Mouse (Mus musculus) left cerebral cortex, postnatal 4 days (tissue): Measurements from ENCODE around the gene Fancd2. TPM values are rescaled to one million over a fixed set of nuclear protein-coding genes. Genes with fewer than 3 reads are reported as not detected.

Experiments
- DNase-seq: peaks from one replicate; pipeline ENCODE4 v3.0.0-alpha.2; 2022
- intact Hi-C: fragments of 180-260 bp; cut with DNase I; formaldehyde crosslinking; loops from one replicate; pipeline ENCODE4 v1.15.1; 2025
- total RNA-seq, 2 experiments: library from RNA; stranded (reverse); gene quantifications; 2 replicates each; pipeline ENCODE4 v1.2.3; 2021

Gene Fancd2
- total RNA-seq, 2 experiments from 2014 or later, result 5.4 to 7.0 TPM

DNA sequence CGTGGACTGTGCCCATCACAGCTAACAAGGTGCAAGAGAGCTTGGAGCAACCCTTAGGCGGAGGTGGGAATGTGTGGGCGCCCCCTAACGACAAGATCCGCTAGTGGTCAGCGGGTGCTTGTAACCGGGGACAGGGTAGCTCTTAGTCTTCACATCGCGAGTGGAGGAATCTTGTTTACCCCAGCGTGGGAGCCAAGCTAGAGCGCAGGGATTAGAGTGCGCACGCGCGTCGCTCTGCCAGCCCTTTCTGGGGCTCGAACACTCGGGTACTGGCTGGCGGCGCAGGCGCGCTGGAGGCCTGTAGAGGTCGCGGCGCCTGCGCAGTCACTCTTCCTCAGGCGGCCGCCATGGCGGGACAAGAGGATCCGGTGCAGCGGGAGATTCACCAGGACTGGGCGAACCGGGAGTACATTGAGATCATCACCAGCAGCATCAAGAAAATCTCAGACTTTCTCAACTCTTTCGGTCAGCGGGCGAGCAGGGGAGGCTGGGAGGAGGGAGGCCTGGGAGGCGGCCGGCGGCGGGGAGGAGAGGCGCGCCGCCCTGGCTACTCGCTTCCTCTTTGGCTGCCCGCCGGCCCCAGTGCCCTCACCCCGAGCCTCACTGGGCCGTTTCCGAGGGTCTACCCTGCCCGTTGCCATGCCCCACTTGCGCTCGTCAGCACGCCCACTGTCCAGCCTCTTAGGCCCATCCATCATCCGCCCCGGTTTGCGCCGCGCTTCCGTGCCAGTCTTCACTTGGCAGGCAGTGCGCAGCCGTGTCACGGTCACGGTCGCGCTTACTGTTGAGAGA lies 73.1 kb downstream of the Fancd2 start, which contains the start of gene Brk1:
Brk1 (plus strand) TSS at position 341 of the 792 bp plus-strand sequence.
- intact Hi-C loops, result no loop called here
- DNase-seq, result peak; percentile 93

DNA sequence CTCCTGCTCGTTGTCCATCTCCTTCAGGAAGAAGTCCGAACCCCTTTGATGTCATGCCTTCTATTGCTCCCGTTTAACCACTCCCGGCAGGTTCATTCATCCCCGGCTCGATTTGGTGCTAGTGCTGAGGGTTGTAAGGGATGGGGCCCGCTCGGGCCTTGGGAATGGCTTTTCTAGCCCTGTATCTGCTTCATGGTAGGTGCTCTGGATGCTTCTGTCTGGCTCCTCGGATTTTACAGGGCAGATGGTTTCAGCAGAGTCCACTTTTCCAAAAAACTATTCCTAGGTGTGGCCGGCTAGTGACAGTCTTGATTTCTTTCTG lies 73.7 kb downstream of the Fancd2 start:
- intact Hi-C loops, result no loop called here
- DNase-seq, result no peak

DNA sequence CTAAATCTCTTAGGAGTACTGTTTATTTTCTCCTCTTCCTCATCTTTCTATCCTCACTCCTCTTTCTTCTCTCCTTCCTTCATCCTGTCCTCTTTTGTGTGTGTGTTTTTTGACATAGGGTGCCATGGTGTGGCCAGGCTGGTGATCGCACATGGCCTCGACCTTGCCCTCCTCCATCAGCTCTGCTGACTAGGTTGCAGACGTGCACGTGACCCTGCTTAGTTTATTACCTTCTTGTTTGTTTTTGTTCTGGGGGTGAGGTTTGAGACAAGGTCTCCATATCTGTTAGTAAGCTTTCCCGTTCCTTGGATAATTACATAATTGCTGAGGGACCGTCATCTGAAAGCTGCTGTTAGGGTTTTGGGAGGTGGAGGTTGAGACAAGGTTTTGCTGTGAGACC lies 77.4 kb downstream of the Fancd2 start:
- intact Hi-C loops, result no loop called here
- DNase-seq, result no peak

DNA sequence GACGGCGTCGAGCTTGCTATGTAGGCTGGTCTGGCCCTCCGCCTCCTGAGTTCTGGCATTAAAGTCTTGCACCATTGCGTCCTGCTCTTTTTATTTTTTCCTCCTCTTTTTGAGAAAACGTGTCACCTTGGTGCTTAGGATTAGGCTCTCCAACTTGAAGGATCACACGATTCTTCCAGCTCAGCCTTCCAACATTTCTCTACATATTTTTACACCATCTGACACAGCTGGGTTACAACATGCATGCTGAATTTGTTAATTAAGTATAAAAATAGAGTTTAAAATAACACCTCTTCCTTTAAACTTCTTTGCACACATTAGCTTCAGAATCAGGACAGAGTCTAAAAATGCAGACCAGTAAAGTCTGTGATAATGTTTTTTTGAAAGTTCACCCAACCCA lies 77.8 kb downstream of the Fancd2 start:
- no peak for DNase-seq
- intact Hi-C loops, result no loop called here

GRCm38 (mm10) chr6:113612258-113612969 lies 80.9 kb downstream of the Fancd2 start:
- no peak for DNase-seq
- intact Hi-C loops, result no loop called here

DNA sequence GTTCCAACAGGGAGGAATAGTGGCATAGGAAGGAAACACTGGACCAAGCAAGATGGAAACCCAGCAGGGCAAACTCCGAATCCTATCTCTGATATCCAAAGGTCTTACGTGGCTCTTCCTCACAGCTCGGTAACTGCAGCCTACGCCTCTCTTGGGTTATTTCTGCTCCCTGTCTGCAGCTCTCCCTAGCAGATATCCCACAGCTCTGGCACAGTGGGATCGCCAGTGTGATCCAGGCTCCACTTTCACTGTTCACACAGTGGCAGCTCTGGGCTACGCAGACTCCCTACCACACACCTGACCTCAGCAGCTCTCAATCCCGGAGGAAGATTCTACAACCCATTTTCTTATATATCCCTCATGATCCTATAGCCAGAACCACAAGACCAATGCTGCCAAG lies 82.7 kb downstream of the Fancd2 start:
- DNase-seq, result no peak
- intact Hi-C loops, result no loop called here

DNA sequence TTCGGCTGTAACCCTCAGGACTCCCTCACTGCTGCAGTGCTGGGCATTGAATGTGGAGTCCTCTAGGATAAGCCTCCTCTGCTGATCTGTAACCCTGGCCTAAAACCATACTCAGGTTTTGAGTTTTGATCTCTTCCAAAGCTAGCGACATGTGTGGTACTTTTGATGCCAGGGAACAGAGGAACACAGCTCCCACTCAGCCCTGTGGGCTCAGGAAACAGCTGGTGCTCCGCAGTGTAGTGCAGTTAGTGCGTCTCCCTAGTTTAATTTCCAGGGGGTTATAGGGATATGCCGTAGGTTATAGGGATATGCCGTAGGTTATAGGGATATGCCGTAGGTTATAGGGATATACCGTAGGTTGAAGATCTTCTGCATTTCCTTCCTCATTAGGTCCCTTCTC lies 83.5 kb downstream of the Fancd2 start:
- intact Hi-C loops, result no loop called here
- no peak for DNase-seq

- no peak for DNase-seq
- intact Hi-C loops, result no loop called here
These were observed 84.0 kb downstream of the Fancd2 start for GRCm38 (mm10) chr6:113615489-113615888.

DNA sequence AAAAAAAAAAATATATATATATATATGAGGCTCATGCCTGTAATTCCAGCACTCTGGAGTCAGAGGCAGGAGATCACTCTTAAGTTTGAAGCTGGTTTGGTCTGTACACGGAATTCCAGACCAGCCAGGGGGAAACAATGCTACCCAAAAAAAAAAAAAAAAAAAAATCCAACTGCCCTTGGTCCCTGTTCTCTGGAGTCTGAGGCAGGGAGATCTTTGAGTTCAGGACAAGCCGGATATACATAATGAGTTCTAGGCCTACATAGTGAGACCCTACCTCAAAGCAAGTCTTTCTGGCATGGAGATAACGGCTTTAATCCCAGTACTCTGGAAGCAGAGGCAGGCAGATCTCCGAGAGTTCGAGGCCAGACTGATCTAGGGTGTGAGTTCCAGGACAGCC lies 91.9 kb downstream of the Fancd2 start:
- no peak for DNase-seq
- intact Hi-C loops, result no loop called here

DNA sequence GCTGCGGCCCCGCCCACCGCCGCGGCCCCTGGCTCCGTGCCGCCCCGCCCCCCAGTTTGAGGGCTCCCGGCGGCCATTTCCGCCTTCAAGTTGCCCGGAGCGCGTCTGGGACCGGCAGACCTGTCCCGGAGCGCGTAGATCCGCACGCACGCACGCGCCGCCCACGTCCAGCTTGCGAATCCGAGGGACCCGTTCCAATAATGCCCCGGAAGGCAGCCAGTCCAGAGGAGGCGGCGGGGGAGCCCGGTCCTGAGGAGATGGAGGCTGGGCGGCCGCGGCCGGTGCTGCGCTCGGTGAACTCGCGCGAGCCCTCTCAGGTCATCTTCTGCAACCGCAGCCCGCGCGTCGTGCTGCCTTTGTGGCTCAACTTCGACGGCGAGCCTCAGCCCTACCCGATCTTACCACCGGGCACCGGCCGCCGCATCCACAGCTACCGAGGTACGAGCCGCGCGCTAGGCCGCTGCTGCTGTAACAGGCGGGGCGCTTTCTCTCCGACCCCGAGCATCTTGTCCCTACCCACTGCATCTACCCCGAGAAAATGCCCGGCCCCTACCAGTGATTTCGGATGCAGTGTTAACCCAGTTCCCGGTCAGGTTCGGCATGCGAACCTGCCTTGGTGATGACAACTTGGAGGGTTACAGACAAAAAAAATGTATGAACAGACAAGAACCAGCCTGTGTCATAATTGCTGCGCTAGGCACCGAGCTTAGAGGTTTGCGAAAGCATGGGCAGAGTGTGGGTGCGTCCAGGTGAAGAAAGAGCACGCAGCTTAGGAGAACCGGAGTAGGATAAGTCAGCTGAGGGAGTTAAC lies 92.7 kb downstream of the Fancd2 start, which contains the start of gene Vhl:
Vhl (plus strand) TSS at position 19 of the 811 bp plus-strand sequence.
- intact Hi-C loops, result no loop called here
- DNase-seq, result peak; percentile 88

DNA sequence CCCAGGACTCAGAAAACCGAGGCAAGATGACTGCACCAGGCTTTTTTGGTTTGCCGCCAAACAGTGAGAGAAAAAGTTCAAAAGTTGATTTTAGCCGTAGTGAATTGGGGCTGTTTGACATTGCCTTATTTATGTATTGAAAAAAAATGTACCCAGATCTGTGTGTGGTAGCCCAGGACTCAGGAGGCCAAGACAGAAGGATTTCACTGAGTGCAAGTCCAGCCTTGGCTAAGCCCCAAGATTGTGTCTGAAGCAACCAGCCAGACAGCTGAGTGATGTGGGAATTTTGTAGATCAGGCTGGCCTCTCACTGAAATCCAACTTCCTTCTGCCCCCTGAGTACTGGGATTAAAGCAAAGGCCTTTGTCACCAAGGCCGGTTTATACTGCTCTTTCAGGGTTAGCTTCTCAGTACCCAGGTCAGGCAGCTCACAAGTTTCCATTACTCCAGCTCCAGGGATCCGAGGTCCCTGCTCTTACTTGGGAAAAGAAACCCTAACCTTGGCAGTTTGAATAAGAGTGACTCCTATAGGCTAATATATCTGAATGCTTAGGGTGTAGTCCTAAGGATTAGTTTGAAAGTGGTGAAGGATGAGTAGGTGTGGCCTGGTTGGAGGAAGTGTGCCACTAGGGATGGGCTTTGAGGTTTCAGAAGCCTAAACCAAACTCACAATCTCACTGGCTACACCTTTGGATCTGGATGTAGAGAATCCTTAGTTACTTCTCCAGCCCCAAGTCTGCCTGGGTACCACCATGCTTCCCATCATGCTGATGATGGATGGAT lies 93.7 kb downstream of the Fancd2 start:
- DNase-seq, result peak; percentile 27
- intact Hi-C loops, result no loop called here

DNA sequence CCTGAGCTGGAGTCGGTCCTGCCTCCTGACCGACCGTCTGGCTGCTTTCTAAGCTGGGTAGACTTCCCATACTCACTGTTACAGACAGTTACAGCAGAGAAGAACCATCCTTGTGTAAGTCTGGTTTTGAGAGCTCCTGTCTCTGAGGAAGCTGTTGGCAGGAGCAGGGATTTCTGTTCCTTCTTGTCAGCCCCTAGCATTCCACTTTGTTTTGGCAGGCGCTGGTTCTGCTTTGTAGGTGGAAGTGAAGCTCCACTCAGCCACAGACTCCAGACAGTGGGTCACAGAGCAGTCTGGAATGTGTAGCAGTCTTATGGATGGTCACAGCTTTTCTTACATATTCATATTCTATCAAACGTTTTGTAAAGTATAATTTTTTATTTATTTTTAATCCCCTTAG lies 98.8 kb downstream of the Fancd2 start:
- intact Hi-C loops, result no loop called here
- DNase-seq, result no peak

DNA sequence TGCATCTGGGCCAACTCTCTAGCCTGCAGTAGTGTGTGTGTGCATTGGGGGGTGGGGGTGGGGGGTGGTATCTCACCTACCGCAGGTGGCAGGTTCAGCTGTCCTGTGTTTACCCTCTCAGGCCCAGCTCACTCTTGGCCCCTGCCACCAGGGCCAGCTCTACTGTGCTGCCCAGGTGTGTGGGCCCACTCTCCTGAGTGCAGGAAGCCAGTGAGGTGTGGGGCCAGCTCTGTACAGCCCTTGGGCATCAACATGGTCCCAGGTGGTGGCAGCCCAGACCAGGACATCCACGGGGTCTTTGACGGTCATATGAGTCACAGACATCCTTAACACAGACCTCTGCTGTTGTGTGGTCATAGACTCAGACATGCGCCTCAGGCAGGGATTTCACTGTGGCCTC lies 101.4 kb downstream of the Fancd2 start:
- DNase-seq, result no peak
- intact Hi-C loops, result no loop called here

GRCm38 (mm10) chr6:113638302-113639040 lies 107.0 kb downstream of the Fancd2 start, which contains the start of gene Irak2:
Gene Irak2, plus strand, starts transcription at chr6:113638467.
- intact Hi-C loops, result loop anchor here (5.0 kb wide), 1 partner anchor 439 kb away; no protein-coding TSS in a partner anchor
- peak; percentile 95 for DNase-seq

DNA sequence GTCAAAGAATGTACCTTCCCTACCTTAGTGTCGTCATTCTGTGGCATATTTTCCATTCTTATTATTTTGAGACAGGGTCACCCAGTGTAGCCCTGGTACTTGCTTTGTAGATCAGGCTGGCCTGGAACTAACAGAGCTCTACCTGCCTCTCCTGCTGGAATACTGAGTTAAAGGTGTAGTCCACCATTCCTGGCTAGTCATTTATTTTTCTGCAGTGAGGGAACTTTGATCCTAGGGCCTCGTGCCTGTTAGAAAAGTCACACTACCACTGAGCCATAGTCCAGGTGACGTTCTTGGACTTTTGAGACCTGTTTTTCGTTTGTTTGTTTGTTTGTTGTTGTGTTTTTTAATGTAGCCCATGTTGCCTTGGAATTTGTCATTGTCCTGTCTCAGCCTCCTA lies 107.7 kb downstream of the Fancd2 start:
- DNase-seq, result no peak
- intact Hi-C loops, result loop anchor here (5.0 kb wide), 1 partner anchor 438 kb away; no protein-coding TSS in a partner anchor

DNA sequence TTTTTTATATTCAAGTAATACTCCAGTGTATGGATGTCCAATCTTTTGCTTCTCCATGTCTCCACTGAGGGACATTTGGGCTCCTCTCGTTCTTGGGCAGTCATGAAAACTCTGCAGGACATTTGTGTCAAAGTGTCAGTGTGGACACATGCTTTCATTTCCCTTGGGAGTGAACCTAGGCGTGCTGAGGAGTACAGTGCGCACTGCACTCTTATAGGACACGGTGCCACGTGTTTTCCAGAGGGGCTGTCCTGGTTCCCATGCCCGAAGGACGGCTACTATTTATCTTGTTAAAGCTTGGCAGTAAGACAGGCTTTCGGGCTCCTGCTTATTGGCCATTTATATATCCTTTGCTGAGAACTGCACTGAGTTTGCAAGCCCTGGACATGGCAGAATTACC lies 111.1 kb downstream of the Fancd2 start:
- intact Hi-C loops, result loop anchor here (5.0 kb wide), 1 partner anchor 40 kb away; no protein-coding TSS in a partner anchor
- no peak for DNase-seq

GRCm38 (mm10) chr6:113643021-113643420 lies 111.5 kb downstream of the Fancd2 start:
- intact Hi-C loops, result loop anchor here (5.0 kb wide), 1 partner anchor 39 kb away; no protein-coding TSS in a partner anchor
- DNase-seq, result no peak

DNA sequence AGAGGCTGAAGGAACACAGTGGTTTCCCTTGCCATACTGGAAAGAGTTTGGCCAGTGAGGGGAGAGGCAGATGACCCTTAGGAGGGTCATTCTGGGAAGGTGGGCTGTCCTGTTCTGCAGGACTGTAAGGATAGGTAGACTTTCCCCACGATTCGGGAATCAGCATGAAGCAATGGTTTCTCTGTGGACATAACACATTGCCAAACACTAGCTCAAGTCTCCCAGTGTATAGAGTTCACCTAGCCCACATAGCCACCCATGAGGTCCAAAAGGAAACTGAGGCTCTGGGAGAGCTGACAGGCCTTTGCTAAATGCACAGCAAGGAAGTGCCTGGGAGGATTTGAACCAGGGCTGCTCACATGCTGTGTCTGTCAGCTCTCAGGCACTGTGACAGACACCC lies 112.5 kb downstream of the Fancd2 start:
- DNase-seq, result no peak
- intact Hi-C loops, result loop anchor here (5.0 kb wide), 1 partner anchor 38 kb away; no protein-coding TSS in a partner anchor

DNA sequence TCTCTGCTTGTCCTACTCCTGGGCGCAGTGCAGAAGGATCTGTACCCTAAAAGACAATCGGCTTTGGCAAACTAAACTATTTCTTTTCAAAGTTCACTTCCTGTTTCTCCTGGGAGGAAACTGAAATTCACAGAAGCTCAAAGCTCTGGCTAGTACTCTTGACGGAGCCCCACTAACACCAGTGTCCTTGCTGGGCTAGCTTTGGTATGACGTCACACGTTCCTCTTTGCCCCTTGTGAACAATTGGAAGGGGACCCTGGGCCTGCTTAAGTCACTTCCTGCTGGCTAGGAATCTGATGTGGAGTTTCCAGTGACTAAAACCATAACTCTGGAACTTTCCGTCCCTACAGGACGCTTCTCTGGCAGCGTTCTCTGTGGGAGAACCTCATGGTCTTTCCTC lies 113.3 kb downstream of the Fancd2 start:
- intact Hi-C loops, result loop anchor here (5.0 kb wide), 1 partner anchor 37 kb away; no protein-coding TSS in a partner anchor
- no peak for DNase-seq
